ENCODE assay signal across 19 mouse cellular contexts in genomic region chr1:84422881-84423280, GRCm38 (mm10). TPM values are rescaled to one million over a fixed set of nuclear protein-coding genes. Genes with fewer than 3 reads are reported as not detected.
A peak's percentile ranks its signal among the peaks of the same experiment; 100 is the strongest.
DNase-seq lines count a peak whose midpoint lies in the region; ATAC-seq lines count a peak whose summit lies in the region.
"Had no signal": no experiment of that assay in that cellular context is flagged by ENCODE, and none has a peak within 500 bp of the region (broad histone marks: within the 10 kb centered on the region; RNA-seq: fewer than 3 reads in every experiment).

No protein-coding gene starts in this region.

- no peak overlapping the region for H3K4me2 ChIP-seq in hindbrain, embryonic 13.5 days
- H3K4me2 ChIP-seq in hindbrain, embryonic 16.5 days (ENCODE audit: low read length), result no peak overlapping the region
- H3K4me2 ChIP-seq: heart, embryonic 11.5 days; limb, embryonic 15.5 days; neural tube, embryonic 13.5 days had no signal

- DNase-seq in hindbrain, embryonic 10.5 days (ENCODE audit: low spot score), result no peak
- peak; percentile 4 for DNase-seq in retina, postnatal 1 day
- no peak for DNase-seq in retina, embryonic 14.5 days (ENCODE audit: low spot score)
- no peak for DNase-seq in layer of hippocampus, adult 9-10 months (ENCODE audit: low spot score)
- no peak for DNase-seq in urinary bladder, adult 18-20 months (ENCODE audit: low spot score in 2 of 2)
- DNase-seq: adrenal gland, adult 8-10 months; heart, postnatal 10 days; kidney, adult 18-20 months; kidney, postnatal 10 days; layer of hippocampus, postnatal 36 days; lung, postnatal 14 days; right cerebral cortex, postnatal 25 days; thymus, adult 2 months had no signal

- H3K27me3 ChIP-seq in hindbrain, embryonic 13.5 days, result no peaks in the 10 kb centered on the region
- no peaks in the 10 kb centered on the region for H3K27me3 ChIP-seq in hindbrain, embryonic 10.5 days (ENCODE audit: insufficient read depth, poor library complexity, severe bottlenecking)
- no peaks in the 10 kb centered on the region for H3K27me3 ChIP-seq in hindbrain, embryonic 16.5 days (replicated peaks; ENCODE audit: control insufficient read depth, insufficient read depth, low read length)
- H3K27me3 ChIP-seq: limb, embryonic 15.5 days; neural tube, embryonic 13.5 days had no signal

- H3K36me3 ChIP-seq in hindbrain, embryonic 13.5 days, result peaks cover 26% of the 10 kb centered on the region
- H3K36me3 ChIP-seq in hindbrain, embryonic 10.5 days, result no peaks in the 10 kb centered on the region
- H3K36me3 ChIP-seq in hindbrain, embryonic 16.5 days (ENCODE audit: control insufficient read depth, insufficient read depth, low read length), result no peaks in the 10 kb centered on the region
- H3K36me3 ChIP-seq: embryonic facial prominence, embryonic 10.5 days; limb, embryonic 15.5 days had no signal

- 0 out of 2 replicates have a peak, but pooled peaks have one; percentile 13 for ATAC-seq in hindbrain, embryonic 13.5 days (ENCODE audit: low FRiP score)
- ATAC-seq in hindbrain, embryonic 16.5 days, result 0 out of 2 replicates have a peak, but pooled peaks have one; percentile 14

- no peak overlapping the region for H3K27ac ChIP-seq in hindbrain, embryonic 13.5 days
- no peak overlapping the region for H3K27ac ChIP-seq in hindbrain, embryonic 10.5 days
- H3K27ac ChIP-seq in hindbrain, embryonic 16.5 days (ENCODE audit: low read depth, low read length), result no peak overlapping the region
- H3K27ac ChIP-seq: embryonic facial prominence, embryonic 10.5 days; limb, embryonic 15.5 days; neural tube, embryonic 13.5 days had no signal

- WGBS in hindbrain, embryonic 13.5 days, result 67% methylated on average over 2 of the region's 2 CpGs
- WGBS in hindbrain, embryonic 10.5 days, result 62% methylated on average over 2 of the region's 2 CpGs
- WGBS in hindbrain, embryonic 16.5 days, result 45% methylated on average over 2 of the region's 2 CpGs

- peaks cover 8% of the 10 kb centered on the region; the same call in 1 of the 2 replicates for H3K4me1 ChIP-seq in hindbrain, embryonic 13.5 days (replicated peaks)
- peaks cover 9% of the 10 kb centered on the region for H3K4me1 ChIP-seq in hindbrain, embryonic 10.5 days (replicated peaks)
- H3K4me1 ChIP-seq in hindbrain, embryonic 16.5 days (ENCODE audit: control insufficient read depth, insufficient read depth, low read depth, low read length), result peaks cover 5% of the 10 kb centered on the region
- H3K4me1 ChIP-seq: embryonic facial prominence, embryonic 10.5 days; limb, embryonic 15.5 days had no signal

- no peak overlapping the region for H3K4me3 ChIP-seq in hindbrain, embryonic 13.5 days
- no peak overlapping the region for H3K4me3 ChIP-seq in hindbrain, embryonic 10.5 days
- no peak overlapping the region for H3K4me3 ChIP-seq in hindbrain, embryonic 16.5 days (ENCODE audit: low read length)
- H3K4me3 ChIP-seq: embryonic facial prominence, embryonic 10.5 days; limb, embryonic 15.5 days; neural tube, embryonic 13.5 days had no signal

- H3K9me3 ChIP-seq in hindbrain, embryonic 13.5 days, result no peaks in the 10 kb centered on the region
- H3K9me3 ChIP-seq in hindbrain, embryonic 10.5 days, result no peaks in the 10 kb centered on the region
- no peaks in the 10 kb centered on the region for H3K9me3 ChIP-seq in hindbrain, embryonic 16.5 days (ENCODE audit: control insufficient read depth, low read length)
- H3K9me3 ChIP-seq: embryonic facial prominence, embryonic 10.5 days; limb, embryonic 15.5 days; neural tube, embryonic 13.5 days had no signal

- no peak overlapping the region for H3K9ac ChIP-seq in hindbrain, embryonic 13.5 days
- H3K9ac ChIP-seq in hindbrain, embryonic 16.5 days (ENCODE audit: low read depth, low read length), result no peak overlapping the region
- H3K9ac ChIP-seq: limb, embryonic 15.5 days; neural tube, embryonic 13.5 days had no signal

RNA-seq across cellular contexts. Expression of gene Pid1, which starts 58.9 kb away (rescaled TPM):
- polyA plus RNA-seq in hindbrain, embryonic 13.5 days (2015; fragmentation: Nextera tagmentation; extraction: Ambion mirVana), result 145 and 171 TPM in 2 replicates
- 15.8 and 51.7 TPM in 2 replicates for polyA plus RNA-seq in hindbrain, embryonic 10.5 days (2016; fragmentation: Nextera tagmentation; extraction: Ambion mirVana)
- 105 and 107 TPM in 2 replicates for polyA plus RNA-seq in hindbrain, embryonic 16.5 days (2015; fragmentation: Nextera tagmentation; extraction: Ambion mirVana)
